Mouse (Mus musculus): Measurements from ENCODE around the gene Dctpp1.
"Not testable (repeated sequence)": the region's sequence is repeated elsewhere in the genome, so short reads cannot be mapped to it uniquely, and the experiment has no call there.

Dctpp1 gene

DNA sequence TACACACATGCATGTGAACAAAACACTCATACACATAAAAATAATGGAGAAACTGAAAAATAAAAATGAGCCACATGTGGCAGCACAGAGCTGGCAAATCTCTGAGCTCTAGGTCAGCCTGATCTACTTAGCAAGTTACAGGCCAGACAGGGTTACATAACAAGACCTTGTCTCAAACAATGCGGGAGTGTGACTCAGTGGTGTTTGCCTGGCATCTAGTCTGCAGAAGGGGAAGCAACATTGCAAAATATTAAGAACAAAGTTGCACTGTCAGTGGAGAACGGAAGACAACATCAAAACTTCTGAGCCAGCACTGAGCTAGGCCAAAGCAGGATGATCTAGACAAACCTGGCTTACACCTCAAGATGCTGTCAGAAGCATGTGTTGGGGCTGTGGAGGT is 9.7 kb upstream of the Dctpp1 start:
- no peak for DNase-seq (ENCODE audit: low spot score in 2 of 2)

DNA sequence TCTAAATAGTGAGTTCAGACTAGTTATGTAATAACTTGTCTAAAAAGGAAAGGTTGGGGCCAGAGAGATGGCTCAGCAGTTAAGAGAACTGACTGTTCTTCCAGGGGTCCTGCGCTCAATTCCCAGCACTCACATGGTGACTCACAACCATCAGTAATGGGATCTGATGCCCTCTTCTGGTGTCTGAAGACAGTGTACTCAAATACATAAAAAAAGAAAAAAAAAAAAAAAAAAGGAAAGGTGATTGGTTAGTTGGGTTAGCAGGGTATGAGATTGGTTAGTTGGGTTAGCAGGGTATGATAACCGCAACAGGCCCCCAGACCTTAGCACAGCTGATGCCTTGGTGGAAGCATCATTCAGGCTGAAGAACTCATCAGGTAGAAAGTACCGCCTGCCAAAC is 3.0 kb upstream of the Dctpp1 start:
- no peak for DNase-seq (ENCODE audit: low spot score in 2 of 2)

DNA sequence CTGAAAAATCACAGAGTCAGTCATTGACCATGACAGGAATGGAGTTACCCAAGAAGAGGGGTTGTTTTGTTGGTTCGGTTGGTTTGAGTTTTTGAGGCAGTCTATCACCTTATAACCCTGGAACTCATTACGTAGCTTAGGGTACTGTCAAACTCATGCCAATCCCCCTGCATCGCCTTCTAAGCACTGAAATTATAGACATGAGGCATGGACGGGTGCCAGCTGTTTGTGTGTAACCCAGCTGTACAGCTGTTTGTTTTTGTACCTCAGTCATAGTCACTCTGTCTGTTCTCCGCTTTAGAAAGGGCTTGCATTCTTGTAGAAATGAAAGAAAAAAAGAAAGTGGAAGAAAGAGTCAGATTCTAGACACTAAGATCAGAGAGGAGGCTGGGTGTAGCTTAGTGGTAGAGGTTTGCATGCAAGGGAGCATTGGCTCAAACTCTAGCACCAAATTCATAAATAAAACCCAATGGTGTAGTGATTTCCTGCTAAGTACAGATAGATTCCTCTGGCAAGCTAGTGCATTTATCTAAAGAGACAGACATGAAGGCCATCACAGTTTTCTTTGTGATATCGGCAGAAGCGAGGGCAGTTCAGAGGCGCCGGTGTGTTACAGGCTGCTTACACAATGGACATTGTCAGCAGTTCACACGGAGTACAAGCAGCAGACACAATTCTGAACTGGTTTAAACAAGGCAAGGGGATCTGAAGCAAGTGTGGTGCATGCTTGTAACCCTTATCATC is 1.9 kb upstream of the Dctpp1 start:
- DNase-seq (ENCODE audit: low spot score in 2 of 2), result no peak

DNA sequence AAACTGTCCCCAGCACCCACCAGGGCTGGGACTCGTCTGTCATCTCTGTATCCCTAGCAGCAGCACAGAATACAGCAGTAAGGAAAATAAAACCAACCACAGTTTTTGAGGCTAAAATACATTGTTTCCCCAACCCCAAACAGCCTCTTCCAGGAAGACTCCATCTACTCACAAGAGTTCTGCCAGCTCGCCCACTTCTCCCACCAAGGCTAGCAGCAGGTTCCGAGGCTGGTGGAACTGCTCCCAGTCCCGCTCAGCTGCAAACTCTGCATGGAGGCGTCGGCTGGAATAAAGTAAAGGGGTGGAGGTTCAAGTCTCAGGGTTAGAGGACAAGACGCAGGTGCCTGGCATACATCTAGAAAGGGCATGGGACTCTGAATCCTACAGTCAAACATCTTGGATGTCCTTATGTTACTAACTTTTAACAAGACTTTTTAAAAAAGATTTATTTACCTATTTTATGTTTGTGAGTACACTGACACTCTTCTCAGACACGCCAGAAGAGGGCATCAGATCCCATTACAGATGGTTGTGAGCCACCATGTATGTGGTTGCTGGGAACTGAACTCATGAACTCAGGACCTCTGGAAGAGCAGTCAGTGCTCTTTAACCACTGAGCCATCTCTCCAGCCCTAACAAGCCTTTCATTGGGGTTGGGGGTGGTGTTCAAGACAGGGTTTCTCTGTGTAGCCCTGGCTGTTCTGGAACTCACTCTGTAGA is 1.2 kb downstream of the Dctpp1 start:
- no peak for DNase-seq (ENCODE audit: low spot score in 2 of 2)

DNA sequence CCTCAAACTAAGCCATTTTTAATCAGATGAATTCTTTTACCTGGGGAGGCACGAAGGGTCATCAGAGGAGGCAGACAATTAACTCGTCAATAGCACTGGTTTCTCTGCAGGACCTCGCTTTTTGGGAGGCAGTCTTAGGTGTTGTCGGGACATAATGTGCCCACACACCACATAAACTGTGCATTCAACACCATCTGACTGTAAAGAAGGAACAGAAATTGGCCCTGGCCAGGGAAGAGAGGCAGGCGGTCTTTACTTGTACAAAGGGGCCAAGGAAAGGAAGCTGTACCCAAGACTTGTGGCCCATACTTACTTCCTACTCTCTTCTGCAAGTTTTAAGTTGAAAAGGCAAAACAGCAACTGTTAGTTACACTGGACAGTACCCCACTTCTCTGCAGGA is 4.0 kb downstream of the Dctpp1 start:
- no peak for DNase-seq (ENCODE audit: low spot score in 2 of 2)

DNA sequence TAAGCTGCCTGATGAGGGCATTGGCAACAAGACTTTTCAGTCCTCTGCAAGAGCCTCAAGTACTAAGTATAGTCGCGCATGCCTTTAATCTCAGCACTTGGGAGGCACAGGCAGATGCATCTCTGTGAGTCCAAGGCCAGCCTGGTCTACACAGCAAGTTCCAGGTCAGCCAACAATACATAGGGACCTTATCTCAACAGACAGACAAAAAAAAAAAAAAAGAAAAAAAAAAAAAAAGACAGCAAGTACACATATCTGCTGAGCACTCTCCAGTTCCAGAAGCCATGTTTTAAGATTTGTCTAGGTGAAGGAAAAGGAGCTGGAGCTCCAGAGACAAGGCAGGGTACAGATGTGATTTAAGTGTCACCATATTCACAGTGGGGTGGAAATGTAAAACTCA is 4.5 kb downstream of the Dctpp1 start:
- no peak for DNase-seq (ENCODE audit: low spot score in 2 of 2)

DNA sequence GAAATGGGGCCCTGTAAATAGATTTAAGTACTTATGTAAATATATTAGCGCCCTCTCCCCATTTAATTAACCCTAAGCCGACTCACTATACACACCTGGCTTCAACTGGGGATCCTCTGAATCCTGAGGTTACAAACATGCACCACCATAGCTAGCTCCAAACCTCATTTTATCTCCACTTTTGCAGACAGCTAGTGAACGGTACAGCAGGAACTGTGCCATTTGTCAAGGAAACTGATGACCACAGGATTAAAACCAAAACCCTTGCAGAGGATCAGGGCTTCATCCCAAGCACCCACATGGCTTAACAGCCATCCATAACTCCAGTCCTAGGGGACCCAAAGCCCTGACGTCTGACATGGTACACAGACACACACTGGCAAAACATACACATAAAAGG is 5.5 kb downstream of the Dctpp1 start:
- no peak for DNase-seq (ENCODE audit: low spot score in 2 of 2)

DNA sequence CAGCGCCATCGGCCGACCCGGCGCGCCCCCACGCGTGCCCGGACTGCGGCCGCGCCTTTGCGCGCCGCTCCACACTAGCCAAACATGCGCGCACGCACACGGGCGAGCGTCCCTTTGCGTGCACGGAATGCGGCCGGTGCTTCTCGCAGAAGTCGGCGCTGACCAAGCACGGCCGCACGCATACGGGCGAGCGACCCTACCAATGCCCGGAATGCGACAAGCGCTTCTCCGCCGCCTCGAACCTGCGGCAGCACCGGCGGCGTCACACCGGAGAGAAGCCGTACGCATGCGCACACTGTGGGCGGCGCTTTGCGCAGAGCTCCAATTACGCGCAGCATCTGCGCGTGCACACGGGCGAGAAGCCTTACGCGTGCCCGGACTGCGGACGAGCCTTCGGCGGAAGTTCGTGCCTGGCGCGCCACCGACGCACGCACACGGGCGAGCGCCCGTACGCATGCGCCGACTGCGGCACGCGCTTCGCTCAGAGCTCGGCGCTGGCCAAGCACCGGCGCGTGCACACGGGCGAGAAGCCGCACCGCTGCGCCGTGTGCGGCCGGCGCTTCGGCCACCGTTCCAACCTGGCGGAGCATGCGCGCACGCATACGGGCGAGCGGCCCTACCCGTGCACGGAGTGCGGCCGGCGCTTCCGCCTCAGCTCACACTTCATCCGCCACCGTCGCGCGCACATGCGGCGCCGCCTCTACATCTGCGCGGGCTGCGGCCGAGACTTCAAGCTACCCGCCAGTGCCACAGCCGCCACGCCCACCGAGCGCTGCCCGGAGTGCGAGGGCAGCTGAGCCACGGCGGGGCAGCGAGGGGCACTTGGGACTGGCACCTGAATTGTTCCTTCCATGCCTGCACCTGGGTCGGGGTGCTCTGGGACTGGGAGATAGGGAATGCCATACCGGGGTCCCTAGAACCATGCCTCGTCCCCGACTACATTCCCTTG is 6.4 kb downstream of the Dctpp1 start:
- peak; percentile 84 to 91 for DNase-seq (ENCODE audit: low spot score in 2 of 2)

DNA sequence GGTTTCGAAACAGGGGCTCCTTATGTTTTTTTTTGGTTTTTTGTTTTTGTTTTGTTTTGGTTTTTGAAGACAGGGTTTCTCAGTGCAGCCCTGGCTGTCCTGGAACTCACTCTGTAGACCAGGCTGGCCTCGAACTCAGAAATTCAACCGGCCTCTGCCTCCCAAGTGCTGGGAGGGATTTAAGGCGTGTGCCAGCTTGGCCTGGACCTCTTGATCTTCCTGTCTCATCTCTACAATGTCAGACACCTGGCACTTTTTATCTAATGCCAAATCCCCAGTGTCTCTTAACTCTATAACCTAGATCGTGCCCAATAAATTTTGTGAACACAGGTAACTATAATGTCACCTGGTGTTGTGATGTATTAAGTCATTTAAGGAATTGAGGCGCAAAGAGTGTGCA is 7.2 kb downstream of the Dctpp1 start:
- no peak for DNase-seq (ENCODE audit: low spot score in 2 of 2)

DNA sequence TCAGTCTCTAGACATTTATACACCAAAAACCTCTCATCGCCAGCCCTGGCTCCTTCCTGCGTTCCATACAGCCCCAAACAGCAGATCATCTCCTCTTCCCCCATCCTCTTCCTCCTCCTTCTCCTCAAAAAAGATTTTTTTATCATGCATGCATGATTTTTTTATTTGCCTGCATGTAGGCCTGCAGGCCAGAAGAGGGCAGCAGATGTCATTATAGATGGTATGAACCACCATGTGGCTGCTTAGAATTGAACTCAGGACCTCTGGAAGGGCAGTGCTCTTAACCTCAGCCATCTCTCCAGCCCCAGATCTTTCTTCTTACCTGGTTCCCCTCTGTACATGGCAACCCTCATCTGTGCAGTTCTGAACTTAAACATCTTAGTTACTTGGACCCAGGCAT is 8.1 kb downstream of the Dctpp1 start:
- DNase-seq (ENCODE audit: low spot score in 2 of 2), result no peak

DNA sequence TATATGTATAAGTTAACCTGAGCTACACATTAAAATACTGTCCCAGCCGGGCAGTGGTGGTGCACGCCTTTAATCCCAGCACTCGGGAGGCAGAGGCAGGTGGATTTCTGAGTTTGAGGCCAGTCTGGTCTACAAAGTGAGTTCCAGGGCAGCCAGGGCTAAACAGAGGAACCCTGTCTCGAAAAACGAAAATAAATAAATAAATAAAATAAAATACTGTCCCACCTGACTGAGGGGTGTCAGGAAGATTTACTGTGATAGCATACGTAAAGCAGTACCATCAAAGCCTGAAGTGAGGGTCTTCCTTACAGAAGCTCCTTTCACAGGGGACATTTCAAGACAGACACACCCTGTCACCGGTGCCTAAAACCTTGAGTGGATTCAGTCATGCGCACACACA is 10.0 kb downstream of the Dctpp1 start:
- not testable (repeated sequence) for DNase-seq (ENCODE audit: low spot score in 2 of 2)

DNA sequence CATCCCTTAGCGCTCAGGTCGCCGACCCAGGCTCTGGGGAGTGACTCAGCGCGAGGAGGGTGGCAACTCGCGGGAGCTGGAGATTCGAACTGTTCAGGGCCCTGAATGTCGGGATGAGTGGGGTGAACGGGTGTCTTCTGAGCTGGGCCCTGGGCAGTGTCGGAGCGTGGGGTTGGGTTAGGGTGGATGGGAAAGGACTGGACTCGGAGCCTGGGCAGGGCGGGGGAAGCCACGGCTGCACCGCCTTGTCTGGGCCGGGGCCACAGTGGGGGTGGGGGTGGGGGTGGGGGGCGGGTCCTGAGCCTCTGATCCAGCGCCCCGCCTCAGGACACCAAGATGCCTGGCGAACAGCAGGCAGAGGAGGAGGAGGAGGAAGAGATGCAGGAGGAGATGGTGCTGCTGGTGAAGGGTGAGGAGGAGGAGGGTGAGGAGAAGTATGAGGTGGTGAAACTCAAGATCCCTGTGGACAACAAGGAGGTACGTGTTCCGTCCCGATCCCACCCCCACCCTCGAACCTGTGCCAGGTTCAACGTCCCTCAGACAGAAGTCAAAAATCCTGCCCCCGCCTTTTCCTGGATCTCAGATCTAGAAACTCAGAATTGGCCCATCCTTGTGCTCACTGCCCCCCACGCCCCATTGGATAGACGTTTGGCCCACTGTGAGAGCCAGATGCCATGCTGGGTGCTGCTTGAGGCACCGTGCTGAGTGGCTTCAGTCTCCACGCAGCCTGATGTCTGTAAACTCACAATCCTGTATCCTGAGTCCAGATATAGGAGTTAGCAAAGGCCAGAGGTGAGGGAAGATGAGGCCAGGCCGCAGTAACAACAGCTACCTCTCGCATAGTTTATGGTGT is 15.6 kb downstream of the Dctpp1 start:
- no peak for DNase-seq (ENCODE audit: low spot score in 2 of 2)

DNA sequence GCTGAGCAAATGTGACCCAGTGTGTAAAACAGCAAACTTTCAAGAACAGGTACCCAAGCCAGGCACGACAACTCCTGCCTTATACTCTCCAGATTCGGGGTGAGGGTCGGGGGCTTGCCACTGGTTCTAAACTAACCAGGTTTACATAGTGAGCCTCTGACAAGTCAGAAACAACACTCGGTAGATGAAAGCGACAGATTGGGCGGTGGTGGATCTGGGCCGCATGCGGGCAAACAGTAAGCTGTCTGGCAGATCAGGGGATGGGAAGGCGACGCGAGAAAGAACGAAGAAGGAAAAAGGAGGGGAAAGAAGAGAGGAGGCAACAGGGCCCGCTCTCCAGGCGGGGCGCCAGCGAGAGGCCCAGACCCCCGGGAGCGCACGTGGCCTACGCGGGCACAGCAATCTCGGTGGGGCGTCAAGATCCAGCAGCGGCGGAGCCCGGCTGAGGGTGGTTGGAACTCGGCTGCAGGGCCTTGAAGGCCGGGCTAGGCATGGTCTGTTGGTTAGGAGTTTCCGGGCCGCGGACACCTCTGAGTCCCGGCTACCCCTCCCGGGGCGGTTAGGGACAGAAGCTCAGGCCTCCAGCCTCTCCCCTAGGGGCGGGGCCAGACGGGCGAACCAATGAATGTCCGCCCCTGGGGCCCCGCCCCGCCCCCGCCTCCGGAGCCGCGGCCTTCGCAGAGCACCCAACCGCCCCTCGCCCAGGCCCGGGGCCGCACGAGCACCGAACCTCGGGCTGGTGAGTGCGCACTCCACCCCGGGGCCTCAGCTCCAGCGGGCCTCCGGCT is 16.4 kb downstream of the Dctpp1 start, which contains the start of gene Zfp771:
Gene Zfp771, plus strand, starts transcription at position 405 of the 788 bp plus-strand sequence.
- DNase-seq (ENCODE audit: low spot score in 2 of 2), result peak; percentile 80 to 85

DNA sequence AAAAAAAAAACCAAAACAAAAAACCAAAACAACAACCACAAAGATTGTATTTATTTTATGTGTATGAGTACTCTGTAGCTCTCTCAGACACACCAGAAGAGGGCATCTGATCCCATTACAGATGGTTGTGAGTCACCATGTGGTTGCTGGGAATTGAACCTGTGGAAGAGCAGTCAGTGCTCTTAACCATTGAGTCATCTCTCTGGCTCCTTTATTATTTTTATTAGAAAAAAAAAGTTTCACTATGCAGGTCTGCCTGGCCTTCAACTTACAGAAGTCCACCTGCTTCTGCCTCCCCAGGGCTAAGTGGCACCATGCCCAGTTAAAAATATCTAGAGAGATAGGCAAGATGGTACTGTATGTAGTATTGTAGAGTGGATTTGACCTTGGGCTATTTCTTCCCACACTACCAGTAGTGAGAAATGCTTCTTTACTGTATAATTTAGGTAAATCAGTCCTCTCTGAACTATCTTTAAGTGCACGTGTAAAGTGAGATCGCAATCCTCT is 17.1 kb downstream of the Dctpp1 start:
- DNase-seq (ENCODE audit: low spot score in 2 of 2), result no peak

DNA sequence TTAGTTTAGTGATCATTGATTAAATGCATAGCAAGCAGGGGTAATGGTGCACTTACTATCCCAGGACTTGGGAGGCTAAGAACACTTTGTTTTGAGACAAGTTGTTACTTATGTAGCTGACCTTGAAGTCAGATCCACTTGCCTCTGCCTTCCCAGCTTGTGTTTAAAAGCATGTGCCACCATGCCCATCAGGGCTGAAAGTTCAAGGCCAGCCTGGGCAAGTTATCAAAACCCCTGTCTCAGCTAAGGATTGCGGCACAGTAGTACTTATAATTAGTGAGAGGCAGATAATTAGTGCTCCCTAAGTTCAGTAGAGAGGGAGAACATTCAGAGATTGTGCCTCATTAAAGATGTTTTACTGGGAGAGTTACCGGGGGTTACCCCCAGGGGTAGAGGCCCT is 25.7 kb downstream of the Dctpp1 start:
- DNase-seq (ENCODE audit: low spot score in 2 of 2), result no peak

DNA sequence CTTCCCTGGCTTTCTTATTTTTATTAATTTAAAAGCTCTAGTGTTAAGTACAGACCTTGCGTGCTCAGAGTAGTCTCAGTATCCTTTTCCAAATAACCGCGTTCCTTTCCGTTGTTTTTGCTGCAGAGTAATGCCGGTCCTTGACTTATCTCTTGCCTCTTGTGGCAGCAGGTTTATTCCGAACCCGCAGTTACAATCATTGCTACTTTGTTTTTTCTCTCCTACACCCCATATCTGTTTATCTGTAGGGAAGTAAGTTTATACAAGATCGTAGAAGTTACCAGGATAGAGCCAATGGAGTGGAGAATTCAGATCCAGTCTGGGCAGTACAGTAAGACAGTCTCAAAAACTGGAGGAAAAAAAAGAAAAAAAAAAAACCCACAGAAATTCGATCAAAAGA is 26.7 kb downstream of the Dctpp1 start:
- no peak for DNase-seq (ENCODE audit: low spot score in 2 of 2)

DNA sequence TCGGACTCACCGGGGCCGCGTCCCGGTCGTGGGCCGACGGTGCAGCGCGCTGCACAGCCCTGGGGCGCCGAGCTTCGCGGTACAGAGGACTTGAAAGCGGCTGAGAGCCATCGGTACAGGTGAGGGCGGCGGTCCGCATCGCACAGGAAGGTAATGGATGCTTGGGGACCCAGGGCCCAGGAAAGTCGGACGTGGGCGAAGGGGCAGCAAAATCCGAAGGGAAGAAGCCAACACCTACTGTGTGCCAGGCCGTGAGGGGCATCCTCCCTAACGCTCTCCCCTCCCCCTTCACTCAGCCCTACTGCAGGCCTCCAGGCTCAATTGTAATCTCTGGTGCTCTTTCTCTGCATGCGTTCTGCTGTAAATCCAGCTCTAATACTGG is 27.1 kb downstream of the Dctpp1 start:
- DNase-seq (ENCODE audit: low spot score in 2 of 2), result no peak

DNA sequence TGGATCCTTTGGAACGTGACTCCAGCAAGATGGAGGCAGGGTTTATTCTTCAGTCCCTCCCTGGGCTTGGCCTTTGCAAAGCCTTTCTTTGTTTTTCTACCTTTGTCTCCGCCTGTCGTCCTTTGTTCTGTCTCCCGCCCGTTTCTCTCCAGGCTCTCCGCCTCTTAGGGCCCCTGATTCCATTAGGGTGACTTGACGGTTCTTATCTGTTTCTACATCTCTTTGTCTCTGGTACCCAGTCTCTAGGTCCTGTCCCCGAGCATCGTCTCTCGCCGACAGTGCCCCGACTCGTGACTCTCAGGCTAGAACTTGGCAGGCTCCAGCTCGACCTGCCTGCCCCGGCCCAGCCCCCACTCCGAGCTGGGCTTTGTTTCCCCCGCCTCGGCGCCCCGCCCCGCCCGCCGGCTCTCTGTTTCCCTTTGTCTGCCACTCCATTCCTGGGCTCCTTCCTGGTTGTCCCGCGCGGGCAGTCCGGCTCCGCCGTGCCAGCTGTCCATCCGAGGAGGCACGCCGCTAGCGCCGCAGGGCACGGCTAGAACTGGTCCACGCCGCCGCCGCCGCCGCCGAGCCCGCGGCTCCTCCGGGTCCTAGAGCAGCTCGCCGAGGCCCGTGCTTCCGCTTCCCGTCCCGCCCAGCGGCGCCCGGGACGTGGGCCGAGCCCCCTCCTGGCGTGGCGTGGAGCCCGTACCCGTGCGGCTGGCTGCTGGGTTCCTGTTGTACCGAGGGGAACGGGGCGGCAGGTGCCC is 27.7 kb downstream of the Dctpp1 start, which contains the start of the genes Zfp553 and Sept1:
Gene Zfp553, plus strand, starts transcription at position 440 of the 746 bp plus-strand sequence.
Gene Sept1, minus strand, starts transcription at position 509 of the 746 bp plus-strand sequence.
- DNase-seq (ENCODE audit: low spot score in 2 of 2), result peak; percentile 55 to 67

DNA sequence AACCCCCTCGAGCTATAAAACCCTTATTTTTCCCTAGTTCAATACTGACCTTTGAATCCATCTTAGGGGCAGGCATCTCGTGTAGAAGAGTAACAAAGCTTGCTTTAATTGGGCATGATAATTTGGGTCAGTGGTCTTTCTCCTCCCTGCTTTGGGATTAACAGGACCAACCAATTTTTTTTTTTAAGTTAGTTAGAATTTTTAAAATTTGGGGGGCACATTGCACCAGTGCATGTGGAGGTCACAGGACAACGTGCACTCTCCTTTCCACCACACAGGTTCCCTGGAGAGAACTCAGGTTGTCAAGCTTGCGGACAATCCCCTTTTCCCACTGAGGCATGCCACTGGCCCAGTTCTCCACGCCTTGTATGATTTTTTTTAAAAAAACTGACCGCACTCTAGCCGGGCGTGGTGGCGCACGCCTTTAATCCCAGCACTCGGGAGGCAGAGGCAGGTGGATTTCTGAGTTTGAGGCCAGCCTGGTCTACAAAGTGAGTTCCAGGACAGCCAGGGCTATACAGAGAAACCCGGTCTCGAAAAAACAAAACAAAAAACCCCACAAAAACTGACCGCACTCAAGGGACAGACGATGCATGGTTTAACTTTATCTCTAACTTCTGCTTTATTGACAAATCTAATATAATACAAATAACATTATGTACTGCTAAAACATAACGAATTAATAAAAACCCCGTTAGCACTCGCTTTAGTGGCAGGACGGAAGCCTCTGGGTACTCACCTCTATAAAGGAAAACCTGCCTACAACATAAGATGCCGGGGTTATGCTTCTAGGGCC is 28.5 kb downstream of the Dctpp1 start:
- no peak for DNase-seq (ENCODE audit: low spot score in 2 of 2)
